Mouse (Mus musculus) naive thymus-derived CD4-positive, alpha-beta T cell, adult 2 months (primary cell): ENCODE results near the gene Rxfp4.

ENCODE experiments used
- DNase-seq: peaks from one replicate; pipeline ENCODE4 v3.0.0-alpha.2; 2011; ENCODE audit warnings: low read depth

Rxfp4 gene

GRCm38 (mm10) chr3:88628766-88629165 lies 24.2 kb downstream of the Rxfp4 start:
- no peak for DNase-seq

GRCm38 (mm10) chr3:88627535-88627934 lies 25.4 kb downstream of the Rxfp4 start:
- no peak for DNase-seq

- no peak for DNase-seq
Observed at GRCm38 (mm10) chr3:88627114-88627513, 25.8 kb downstream of the Rxfp4 start.

GRCm38 (mm10) chr3:88626316-88626715 lies 26.6 kb downstream of the Rxfp4 start:
- no peak for DNase-seq

- no peak for DNase-seq
Observed at GRCm38 (mm10) chr3:88625531-88625930, 27.4 kb downstream of the Rxfp4 start.

- no peak for DNase-seq
Observed at GRCm38 (mm10) chr3:88624951-88625350, 28.0 kb downstream of the Rxfp4 start.

GRCm38 (mm10) chr3:88624324-88624723 lies 28.6 kb downstream of the Rxfp4 start:
- DNase-seq: no peak

- DNase-seq: no peak
Observed at GRCm38 (mm10) chr3:88623346-88624135, 29.4 kb downstream of the Rxfp4 start.

- DNase-seq: peak; percentile 43
Observed at GRCm38 (mm10) chr3:88622941-88623345, 30.0 kb downstream of the Rxfp4 start.

- peak; percentile 55 for DNase-seq
Observed at GRCm38 (mm10) chr3:88622113-88622940, 30.6 kb downstream of the Rxfp4 start.

- DNase-seq: no peak
Observed at GRCm38 (mm10) chr3:88621537-88622112, 31.3 kb downstream of the Rxfp4 start.

GRCm38 (mm10) chr3:88620992-88621536 lies 31.9 kb downstream of the Rxfp4 start:
- peak; percentile 55 for DNase-seq

- DNase-seq: peak; percentile 38
Observed at GRCm38 (mm10) chr3:88620146-88620991, 32.6 kb downstream of the Rxfp4 start.

GRCm38 (mm10) chr3:88619113-88620097 lies 33.5 kb downstream of the Rxfp4 start:
- no peak for DNase-seq

- no peak for DNase-seq
Observed at GRCm38 (mm10) chr3:88618074-88618871, 34.7 kb downstream of the Rxfp4 start.

GRCm38 (mm10) chr3:88616951-88617500 lies 35.9 kb downstream of the Rxfp4 start:
- no peak for DNase-seq

- DNase-seq: no peak
Observed at GRCm38 (mm10) chr3:88615902-88616391, 37.0 kb downstream of the Rxfp4 start.

- DNase-seq: no peak
Observed at GRCm38 (mm10) chr3:88615117-88615516, 37.8 kb downstream of the Rxfp4 start.

GRCm38 (mm10) chr3:88614418-88614817 lies 38.5 kb downstream of the Rxfp4 start:
- no peak for DNase-seq
